Mouse (Mus musculus): Measurements from ENCODE around the gene Atf7. TPM values are rescaled to one million over a fixed set of nuclear protein-coding genes. Genes with fewer than 3 reads are reported as not detected.
"Not testable (repeated sequence)": the region's sequence is repeated elsewhere in the genome, so short reads cannot be mapped to it uniquely, and the experiment has no call there.

Atf7 gene
- 10 to 100 TPM; 81.4 to 87.1 TPM for total RNA-seq (2021)
- long read RNA-seq, experiment 1, partial matches to known transcripts, result 0 of 7 reads
- long read RNA-seq, experiment 1, other reads (novel, unspliced or antisense), result 6 of 7 reads
- long read RNA-seq, experiment 2, partial matches to known transcripts, result 2 of 12 reads
- long read RNA-seq, experiment 2, other reads (novel, unspliced or antisense), result 4 of 12 reads

DNA sequence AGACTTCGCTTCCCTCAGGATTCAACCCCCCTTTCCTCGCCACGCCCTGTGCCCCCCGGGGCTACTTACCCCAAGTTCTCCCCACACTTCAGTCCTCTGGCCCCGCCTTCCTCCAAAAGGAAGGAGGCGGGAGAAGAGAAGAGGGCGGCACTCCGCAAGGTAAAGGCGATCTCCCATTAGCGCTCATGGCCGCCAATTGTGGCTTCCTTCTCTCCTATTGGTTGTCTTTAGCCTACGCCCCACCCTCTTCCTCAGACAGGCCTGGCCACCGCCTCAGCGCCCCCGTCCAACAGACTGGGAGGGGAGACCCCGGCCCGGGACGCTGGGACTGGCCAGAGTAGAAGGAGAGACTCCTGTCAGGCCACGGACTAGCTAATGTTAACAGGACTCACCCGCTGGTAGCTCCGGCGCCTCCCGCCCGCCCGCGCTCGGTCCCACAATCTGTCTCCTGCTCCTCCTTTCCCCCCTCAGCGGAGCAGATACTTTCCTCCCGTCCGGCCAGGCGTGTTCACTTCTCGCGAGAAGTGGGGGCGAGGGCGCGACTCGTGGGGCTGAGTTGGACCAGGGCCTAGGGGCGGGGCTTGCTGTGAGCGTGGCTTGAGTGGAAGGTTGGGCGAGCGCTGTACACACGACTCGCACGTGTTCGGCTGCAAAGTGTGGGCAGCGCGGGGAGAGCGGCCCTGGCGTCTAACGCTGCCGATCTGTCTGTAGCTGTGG, at the start of gene Atf7, which contains the start of gene Gm28047:
Gene Atf7, minus strand, starts transcription at position 495 of the 717 bp plus-strand sequence.
Gene Gm28047, minus strand, starts transcription at position 98 of the 717 bp plus-strand sequence.
- peak; percentile 98 to 100 for DNase-seq (ENCODE audit: low spot score in 2 of 2)

DNA sequence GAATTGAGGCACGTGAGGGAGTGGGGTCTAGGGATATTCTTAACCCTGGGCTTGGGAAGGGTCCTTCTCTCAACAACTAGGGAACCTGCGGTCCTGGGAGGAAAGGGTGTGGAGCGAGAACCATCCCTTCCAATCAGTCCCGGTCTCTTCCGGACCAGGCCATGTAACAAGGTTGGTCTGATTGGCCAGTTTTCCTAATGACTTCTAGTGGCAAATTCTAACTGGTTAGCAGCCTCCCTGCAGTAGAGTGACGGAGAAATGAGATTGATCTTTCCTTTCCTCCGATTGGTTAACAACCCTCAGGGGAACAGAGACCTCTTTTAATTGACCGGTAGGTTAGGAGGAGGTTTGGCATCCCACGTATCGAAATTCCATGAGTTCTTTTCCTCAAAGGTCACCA, 48.3 kb upstream of the Atf7 start:
- peak in 1 of 2 experiments; percentile 10 for DNase-seq (ENCODE audit: low spot score in 2 of 2)

DNA sequence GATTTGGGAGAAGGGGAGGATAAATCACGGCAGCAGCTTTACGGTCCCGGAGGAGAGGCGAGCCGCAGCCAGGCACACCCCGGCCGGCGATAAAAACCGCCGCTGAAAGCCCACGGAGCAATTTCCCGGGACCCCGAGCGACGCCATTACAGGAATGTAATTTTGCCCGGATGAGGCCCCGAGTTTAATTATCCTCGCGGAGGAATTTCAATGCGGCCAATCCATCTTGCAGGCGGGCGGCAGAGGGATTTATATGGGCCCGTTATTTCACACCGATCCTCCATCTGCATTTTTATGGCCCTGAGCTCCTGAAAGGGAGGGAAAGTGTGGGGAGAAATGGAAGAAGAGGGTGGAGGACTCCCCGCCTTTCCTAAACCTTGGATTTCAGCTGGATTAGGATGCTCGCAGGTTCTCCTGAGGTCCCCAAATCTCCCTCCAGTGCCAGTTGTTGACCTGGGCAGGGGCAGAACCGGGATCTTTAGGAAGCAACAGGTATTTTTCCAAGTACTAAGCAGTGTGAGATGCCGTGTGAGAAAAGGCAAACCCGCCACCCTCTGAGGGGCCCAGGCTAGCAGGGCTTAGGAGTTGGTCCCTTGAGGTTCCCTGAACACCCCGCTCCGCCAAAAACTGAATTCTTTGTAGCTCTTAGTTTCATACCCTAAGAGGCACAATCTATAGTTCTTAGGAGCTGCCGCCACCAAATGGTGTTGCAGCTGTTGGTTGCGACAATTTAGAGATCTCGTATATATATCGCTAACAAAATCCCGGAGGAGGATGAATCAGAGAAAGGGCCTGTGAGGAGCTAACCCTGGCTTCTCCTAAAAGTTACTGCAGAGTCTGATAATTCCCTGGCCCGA, 47.2 kb upstream of the Atf7 start, which contains the start of gene Atp5g2:
Gene Atp5g2, minus strand, starts transcription at position 138 of the 857 bp plus-strand sequence.
- DNase-seq (ENCODE audit: low spot score in 2 of 2), result peak in 1 of 2 experiments; percentile 12

DNA sequence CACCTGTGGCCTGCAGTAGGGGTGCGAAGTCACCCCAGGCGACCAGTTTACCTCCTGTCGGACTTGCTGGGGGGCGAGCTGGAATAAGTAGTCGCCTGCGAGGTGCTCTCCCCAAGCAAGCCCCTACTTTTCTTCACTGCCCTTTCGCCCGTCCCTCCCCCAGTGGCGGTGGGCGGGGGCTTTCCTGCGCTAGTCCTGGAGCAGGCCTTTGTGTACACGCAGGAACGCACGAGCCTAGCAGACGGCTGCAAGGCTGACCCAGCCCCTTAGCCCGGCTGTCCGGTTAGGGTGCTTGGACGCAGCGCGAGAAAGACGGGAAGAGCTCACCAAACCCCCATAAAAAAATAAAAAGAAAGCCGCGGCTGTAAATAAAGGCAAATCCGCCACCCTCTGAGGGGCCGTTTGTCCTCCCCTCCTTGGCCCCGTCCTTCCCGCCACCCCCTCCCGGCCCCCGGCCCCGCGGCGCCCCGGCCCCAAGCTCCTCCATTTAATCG, 46.5 kb upstream of the Atf7 start:
- DNase-seq (ENCODE audit: low spot score in 2 of 2), result peak; percentile 64 to 80

DNA sequence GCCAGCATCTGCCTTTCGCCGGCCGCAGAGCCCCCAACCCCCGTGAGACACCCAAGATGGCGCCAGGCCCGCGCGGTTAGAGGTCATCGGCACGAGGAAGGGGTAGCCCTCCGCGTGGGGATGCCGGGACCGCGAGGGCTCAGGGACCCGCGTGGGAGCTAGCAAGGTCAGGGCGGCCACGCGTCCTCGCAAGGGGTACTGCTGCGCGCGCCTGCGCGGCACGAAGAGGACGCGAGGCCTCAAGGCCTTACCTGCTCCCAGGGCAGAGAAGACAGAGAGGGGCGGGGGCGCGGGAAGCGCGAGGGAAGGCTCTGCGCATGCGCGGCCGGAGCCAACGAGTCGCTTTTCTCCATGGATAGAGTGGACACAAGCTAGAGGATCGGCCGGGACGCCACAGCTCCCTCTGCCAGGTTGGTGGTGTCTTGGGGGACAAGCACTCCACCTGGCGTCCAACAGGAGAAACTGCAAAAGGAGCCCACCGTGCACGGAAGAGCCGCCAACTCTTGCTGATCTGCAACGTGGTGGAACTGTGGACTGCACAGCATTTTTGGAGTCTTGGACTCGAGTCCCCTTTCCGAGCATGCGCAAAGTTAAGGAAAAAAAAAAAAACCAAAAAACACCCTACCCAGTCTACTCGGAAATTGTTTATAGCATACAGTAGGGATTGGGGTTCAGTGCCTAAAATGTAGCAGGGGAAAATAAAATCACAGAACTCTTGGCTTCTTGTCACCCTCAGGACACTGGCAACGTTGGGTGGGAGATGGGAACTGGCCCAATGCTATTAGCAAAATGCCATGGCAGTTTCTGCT, 45.7 kb upstream of the Atf7 start:
- DNase-seq (ENCODE audit: low spot score in 2 of 2), result peak; percentile 97 to 98

DNA sequence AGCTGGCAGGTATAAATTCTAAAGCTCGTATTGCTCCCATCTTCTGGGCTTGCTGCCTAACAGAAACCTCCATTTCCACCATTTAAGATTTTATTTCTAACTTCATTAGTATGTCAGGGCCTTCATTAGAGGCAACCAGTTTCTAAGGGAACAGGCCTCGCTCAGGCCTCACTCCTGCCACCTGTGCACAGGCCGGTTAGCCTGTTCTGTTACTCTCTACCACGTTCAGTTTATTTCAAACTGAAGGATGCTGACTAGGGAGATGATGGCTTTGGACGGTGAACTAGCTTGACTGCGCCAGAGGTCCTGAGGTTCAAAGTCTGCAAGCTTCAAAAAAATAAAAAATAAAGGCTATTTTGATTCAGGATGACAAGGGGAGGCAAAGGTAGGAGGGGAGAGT, 45.0 kb upstream of the Atf7 start:
- no peak for DNase-seq (ENCODE audit: low spot score in 2 of 2)

DNA sequence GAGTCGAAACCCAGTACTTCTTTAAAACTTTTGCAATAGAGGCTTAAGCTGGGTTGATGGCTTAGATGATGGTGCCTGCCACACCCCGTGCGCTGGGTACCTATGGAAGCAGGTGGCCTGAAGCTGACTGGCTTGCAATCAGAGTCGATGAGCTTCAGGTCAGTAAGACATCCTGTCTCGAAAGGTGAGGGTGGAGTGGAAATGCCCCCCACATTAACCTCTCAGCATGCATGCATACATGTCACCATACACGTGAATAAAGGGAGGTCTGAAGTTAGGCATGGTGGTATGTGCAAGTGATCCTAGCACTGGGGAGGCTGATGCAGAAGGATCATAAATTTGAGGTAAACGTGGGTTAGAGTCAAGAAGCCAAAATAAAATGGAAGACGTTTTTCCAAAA, 44.3 kb upstream of the Atf7 start:
- DNase-seq (ENCODE audit: low spot score in 2 of 2), result no peak

DNA sequence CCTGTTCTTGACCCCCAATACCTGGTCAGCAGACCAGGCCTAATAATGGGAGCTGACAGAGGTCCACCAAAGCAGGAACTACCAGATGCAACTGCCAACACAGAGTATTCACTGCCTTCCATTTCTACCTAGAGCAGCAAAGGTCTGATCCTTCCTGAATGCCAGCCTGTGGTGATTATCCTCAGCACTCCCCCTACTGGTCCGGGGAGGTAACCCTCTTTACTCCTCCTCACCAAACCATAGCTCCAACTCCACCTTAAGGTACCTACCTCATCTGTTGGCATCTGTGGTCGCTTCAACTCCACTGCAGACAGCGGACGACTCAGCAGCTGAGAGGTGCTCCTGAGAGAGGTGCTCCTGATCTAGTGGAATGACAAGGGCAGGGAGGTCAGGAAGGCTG, 40.2 kb upstream of the Atf7 start:
- DNase-seq (ENCODE audit: low spot score in 2 of 2), result peak in 1 of 2 experiments; percentile 17

DNA sequence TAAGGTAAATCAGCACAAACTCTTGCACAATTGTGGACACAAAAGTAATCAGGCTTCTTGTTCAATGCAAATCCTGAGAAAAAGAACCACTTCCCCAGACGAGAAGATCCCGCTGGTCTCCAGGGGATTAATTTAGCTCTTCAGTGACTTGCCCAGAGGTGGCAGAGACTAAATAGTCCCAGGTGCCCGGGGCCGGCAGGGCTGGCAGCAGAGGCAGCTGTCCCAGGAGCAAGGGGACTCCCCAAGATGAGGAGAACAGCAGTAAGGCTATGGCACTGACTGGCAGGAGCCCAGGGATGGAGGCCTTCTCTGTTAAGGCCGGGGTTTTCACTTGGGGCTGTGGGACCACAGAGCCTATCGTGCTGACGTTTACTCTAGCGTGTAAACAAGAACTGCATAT, 38.6 kb upstream of the Atf7 start:
- DNase-seq (ENCODE audit: low spot score in 2 of 2), result no peak

DNA sequence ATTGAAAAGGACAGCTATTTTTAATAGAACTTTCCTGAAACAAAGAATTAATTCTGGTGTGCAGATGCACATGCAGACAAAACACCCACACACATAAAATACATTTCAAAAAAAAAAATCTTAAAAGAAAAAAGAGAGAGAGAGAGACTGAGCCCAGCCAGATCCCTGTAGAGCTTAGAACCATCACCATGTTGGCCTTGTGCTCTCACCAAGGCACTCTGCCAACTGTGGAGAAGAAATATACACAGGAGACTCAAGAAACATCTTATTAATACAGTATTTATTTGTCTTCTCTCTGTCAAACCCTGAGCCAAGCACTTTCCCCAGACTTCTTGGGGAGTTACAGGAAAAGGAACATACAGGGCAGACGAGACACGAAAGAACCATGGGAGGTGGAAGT, 37.3 kb upstream of the Atf7 start:
- not testable (repeated sequence) for DNase-seq (ENCODE audit: low spot score in 2 of 2)

DNA sequence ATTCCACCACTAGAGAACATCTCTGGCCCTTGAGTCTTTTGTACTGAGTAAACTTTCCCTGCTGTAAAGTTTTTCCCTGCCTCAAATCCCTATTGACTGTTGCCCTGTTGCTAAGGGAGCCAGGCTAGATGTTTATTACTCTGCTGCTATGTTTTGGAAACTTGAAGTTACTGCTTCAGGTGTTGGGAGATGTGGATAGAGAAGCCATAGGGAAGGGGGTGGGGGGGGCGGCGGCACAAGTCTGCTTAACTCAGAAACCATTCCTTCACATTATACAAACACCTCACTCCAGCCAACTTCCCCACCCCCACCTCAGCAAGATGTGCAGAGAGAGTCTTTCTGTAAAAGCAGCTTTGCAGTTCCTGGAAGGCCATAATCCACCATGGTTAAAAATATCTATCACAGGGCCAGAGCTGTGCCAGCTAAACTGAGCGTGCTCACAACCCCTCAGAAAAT, 32.7 kb upstream of the Atf7 start:
- no peak for DNase-seq (ENCODE audit: low spot score in 2 of 2)

DNA sequence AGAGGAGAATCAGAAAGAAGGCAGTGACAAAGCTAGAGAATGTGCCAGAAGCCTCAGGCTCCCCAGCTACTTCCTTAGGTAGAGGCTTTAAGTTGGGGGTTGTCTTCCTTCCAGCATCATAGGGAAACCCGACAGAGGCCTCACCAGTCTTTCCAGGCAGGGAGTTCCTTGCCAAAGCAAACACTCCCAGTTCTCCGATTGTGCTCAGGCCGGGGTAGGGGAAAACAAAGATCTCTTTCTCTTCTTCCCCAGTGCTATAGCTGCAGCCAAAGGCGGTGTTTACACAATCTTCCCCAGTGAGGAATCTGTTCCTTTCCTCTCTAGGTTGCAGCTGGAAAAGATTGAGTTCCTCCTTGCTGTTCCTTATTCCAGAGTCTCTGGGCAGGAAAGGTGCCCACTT, 31.4 kb upstream of the Atf7 start:
- no peak for DNase-seq (ENCODE audit: low spot score in 2 of 2)

DNA sequence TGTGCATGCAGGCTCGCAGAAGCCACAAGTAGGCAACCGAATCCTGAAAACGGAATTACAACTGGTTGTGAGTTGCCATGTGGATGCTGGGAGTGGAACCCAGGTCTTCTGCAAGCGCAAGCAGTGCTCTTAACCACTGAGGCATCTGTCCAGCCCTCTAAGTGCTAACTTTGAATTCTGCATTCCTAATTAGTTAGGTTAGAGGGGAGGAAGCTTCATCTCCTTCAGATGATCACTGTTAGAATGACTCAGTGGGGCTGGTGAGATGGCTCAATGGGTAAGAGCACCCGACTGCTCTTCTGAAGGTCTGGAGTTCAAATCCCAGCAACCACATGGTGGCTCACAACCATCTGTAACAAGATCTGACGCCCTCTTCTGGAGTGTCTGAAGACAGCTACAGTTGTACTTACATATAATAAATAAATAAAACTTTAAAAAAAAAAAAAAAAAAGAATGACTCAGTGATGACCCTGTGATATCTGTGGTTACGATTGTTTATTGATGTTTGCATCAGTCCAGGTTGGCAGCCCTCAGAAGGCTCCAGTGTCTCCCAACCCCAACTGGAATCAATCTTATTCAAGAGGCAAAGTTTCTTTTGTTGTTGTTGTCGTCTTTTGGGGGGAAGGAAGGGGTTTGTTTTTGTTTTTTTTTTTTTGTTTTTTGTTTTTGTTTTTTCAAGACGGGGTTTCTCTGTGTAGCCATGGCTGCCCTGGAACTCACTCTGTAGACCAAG, 26.8 kb upstream of the Atf7 start:
- DNase-seq (ENCODE audit: low spot score in 2 of 2), result not testable (repeated sequence)

DNA sequence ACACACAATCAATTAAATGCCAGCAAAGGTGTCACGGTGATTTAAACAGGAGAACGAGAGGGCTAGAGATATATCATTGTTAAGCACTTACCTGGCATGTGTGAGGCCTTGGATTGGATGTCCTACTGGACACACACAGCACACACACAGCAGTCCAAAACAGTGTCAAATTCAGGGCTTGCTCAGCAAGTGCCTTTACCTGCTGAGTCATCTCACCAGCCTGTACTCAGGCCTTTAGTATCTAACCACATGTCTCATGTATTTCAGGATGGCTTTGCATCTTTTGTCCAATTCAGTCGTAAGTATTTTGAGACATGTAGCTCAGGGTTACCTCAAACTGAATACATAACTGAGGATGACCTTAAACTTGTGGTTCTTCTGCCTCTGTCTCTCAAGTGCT, 25.8 kb upstream of the Atf7 start:
- no peak for DNase-seq (ENCODE audit: low spot score in 2 of 2)

DNA sequence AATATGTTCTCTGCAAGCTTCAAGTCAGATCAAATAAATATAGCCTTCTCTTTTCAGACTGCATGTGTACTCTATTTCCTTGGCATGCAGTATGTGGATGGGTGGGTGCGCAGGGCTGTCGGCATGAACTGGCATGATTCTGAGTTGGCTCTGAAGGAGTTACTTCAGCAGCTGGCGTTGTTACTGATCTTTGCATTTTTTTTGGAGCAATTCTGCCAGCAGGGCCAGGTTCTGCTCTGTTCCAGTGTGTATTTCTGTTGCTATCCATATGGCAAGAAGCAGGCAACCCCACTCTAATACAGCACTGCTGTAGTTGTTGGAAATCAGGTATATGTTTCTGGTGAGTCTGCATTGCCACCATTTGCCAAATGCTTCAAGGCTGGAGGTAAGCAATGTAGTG, 10.6 kb upstream of the Atf7 start:
- DNase-seq (ENCODE audit: low spot score in 2 of 2), result no peak

DNA sequence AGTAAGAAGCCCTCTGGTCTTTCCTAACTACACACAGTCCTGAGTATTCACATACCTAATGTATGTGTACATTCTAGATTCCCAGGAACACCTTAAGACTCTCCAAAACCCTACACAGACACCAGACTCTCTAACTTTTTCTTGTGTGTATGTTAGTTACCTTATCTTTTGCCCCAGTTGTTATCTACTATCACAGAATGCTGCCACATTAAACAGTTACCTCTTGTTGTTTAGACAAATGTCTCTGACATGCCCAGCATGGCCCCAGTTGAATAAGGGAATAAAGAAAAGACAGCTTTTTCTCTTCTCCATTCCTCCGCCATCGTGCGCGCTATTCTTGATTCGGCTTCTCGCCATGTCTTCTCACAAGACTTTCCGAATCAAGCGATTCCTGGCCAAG, 9.4 kb upstream of the Atf7 start:
- DNase-seq (ENCODE audit: low spot score in 2 of 2), result no peak

DNA sequence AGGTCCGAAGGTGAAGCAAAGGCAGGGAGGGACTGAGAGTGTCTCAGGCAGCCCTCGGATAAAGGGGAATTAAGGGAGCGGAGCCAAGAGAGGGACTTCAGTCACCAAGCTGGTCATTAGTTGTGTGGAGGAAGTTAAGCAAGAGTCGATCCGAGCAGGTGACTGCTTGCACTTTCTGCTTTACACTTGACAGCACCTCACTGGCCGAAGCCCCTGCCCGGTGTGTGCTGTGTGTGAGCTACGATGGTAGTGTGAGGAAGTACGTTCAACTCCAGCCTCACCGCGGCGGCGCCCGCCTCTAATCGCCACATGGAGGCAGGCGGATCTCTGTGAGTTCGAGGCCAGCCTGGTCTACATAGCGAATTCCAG, 407 bp upstream of the Atf7 start:
- DNase-seq (ENCODE audit: low spot score in 2 of 2), result no peak

DNA sequence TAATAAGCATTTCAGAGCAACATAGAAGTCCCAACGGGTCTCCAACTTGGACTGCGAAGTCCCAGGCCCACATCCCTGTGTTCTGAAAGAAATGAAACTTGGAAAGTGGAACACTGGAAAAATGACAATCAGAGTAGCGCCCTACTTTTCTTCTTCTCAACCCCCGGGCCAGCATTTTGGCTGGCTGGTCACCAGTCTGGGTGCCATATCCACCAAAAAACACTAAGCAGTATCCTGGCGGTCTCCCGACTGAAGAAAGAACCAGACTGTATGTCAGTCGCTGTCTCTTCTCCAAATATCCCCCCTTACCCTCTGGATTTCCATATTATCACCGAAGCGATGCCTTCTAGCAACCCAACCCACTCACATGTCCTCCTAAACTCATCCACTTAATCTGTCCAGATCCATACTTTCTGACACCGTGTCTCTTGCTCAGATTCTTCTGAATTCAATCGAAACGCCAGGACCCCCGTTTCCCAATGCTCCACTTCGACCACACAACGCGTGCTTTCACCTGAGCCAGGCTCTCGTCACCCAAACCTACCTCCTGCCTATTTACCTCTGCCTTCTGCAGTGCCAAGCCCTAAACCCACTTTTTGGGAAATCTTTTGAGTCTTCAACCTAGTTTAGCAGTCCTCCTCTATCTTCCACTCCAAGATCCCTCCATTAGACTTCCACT, 834 bp downstream of the Atf7 start:
- DNase-seq (ENCODE audit: low spot score in 2 of 2), result no peak

DNA sequence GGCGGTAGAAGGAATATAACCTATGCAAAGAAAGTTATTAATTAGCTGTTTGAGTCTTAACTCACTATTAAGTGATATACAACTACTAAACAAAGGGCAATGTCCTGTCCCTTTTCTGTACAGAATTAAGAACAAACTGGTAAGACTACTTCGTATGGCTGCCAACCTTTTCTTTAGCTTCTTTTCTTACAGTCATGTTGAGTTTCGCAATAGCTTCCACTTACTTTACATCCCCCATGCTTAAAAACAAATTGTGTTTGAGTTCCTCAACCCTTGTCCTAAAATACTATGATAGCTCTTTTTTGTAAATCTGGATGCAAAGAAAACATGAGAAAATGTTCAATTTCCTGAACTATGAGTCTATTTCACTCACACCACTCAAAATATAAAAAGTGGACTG, 2.1 kb downstream of the Atf7 start:
- DNase-seq (ENCODE audit: low spot score in 2 of 2), result no peak

DNA sequence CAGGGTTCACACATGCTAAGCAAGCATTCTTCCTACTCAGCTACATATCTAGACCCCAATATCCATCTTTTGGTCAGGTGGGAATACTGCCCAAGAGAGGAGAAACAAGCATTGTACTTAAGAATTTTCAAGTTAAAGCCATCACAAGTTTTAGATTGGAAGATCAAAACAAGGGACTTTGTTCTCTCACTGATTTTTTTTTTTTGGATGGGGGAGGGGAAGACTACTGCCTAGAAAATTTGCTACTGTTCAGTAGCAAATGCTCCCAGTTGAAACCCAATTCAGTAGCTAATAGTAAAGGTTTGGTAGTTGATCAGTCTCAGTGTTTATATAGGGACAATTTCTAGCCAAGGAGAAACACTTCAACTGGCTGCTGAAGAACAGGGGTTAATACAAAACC, 2.7 kb downstream of the Atf7 start:
- DNase-seq (ENCODE audit: low spot score in 2 of 2), result no peak
